Mouse (Mus musculus): ENCODE data around the gene Prdm1.

DNA sequence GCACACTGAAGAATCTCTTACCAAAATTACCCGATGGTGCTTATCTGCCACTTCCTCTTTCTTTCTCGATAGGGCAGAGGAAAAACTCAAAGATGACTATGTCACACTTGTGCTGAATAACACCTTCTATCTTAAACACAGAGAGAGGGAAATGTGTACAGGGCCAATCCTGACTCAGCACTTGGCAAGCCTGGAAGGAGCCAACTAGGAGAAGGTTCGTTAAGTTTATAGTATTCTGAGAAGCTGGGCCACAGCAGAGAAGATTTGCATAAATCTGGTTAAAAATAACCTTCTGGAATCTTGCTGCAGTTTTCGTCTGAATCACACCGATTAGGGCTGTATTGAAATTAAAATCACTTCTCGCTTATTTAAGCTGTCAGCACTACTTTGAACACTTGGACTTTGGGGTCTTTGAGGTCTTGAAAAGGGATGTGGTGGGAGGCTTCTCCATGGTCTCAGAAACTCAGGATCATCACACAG, 93.6 kb downstream of the Prdm1 start:
- no peak for TF ChIP-seq CTCF (IDR thresholded peaks at IDR 0.05)
- TF ChIP-seq EP300 (IDR thresholded peaks at IDR 0.05; ENCODE audit: insufficient read depth, low read depth, low read length): no peak
- no peak for TF ChIP-seq POLR2A (IDR thresholded peaks at IDR 0.05; ENCODE audit: insufficient read depth, low read depth, low read length)
